Mouse (Mus musculus): ENCODE results near the gene Dync1i2.

DNA sequence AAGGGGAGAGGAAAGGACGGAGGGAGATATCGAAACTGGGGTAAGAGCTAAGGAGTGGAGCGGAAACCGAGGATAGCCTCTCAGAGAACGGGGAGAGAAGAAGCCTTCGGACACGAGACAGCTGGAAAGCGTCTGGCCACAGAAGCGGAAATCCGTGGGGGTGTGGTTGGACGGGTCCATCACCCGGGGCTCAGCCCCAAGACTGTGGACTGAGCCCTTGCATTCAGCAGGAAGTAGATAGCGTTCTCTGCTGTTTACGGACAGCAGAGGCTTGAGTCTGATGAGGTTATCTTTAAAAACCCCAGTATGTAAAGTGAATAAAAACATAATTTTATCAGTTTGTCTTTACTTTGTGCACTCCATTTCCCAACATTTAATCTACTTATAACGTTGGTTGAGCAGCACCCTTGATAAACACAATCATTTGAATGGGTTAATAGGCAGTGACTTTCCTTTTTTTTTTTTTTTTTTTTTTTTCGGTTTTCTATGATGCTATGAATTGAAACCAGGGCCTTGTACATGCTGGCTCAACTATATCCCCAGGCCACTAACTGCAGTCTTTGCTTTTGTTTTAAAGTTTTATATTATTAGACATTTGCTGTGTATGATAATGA is 7.6 kb upstream of the Dync1i2 start:
- no peak for TF ChIP-seq CTCF (IDR thresholded peaks at IDR 0.05; ENCODE audit: control insufficient read depth, insufficient read depth, insufficient replicate concordance, low read depth, low read length)
- TF ChIP-seq POLR2A (IDR thresholded peaks at IDR 0.05; ENCODE audit: control insufficient read depth, low read depth, low read length), result no peak
